Mouse (Mus musculus): ENCODE measurements around the gene Stk10.

The Stk10 gene

DNA sequence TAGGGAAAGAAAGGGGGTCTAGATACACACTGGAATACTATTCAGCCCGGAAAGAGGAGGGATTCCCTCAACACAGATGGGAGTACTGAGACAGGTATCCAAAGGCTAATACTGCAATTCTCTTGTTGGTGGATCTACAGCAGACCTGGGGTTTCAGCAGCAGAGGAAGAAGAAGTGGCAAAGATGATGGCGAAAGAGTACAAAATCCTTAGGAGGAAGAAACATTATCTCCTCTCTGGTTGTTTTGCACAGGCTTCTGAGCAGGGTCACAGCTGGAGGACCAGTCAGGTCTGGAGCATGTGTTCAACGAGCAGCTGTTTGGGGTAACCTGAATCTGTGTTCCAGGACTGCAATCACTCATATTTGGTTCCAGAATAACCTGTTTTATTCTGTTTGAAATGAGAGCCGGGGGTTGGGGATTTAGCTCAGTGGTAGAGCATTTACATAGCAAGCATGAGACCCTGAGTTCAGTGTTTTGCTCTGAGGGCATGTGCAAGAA is 96.7 kb downstream of the Stk10 start:
- no peak for DNase-seq (ENCODE audit: low spot score)

DNA sequence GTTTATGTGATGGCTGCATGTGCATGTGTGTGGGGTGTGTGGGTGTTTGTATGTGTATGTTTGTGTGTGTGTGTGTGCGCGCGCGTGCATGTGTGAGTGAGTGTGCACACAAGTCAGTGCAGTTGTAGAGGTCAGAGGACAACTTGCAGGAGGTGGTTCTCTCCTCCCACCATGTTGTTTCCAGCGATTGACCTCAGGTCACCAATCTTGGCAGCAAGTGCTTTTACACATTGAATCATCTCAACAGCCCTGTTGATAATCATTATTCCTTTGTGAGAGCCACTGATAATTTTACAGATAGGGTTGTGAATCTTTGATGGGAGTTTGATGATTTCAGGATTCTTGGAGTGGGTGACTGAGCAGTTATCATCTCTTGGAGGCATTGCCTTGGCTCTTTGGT is 99.6 kb downstream of the Stk10 start:
- no peak for DNase-seq (ENCODE audit: low spot score)

DNA sequence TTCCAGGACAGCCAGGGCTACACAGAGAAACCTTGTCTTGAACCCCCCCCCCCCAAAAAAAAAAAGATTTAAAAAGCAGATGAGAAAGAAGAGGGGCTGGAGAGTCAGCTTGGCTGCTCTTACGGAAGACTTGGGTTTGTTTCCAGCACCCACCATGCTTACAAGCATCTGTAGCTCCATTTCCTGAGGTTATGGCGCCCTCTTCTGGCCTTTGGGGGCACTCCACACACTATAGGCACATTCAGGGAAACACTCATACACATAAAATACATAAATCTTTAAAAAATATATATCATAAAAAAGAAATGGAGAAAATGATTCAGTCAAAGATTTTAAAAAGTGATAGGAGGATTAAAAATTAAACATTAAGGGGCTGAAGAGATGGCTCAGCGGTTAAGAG is 100.4 kb downstream of the Stk10 start:
- no peak for DNase-seq (ENCODE audit: low spot score)

DNA sequence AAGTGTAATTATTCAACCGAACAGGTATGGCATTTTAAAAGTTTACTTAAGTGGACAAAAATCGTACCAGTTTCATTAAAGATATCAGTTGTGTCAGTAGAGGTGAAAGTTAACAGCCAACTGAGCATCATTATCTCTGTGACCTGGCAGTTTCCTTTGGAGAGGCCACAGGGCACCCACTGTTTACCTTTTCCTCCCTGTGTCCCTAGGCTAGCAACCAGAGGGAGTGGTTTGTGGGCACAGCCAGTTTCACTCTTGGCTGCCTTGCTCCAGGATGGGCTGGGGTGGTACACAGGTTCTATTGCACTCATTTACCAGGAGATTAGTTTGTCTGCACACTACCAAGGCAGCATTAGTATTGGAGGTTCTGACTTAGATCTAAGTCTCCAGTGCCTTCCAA is 101.0 kb downstream of the Stk10 start:
- no peak for DNase-seq (ENCODE audit: low spot score)

DNA sequence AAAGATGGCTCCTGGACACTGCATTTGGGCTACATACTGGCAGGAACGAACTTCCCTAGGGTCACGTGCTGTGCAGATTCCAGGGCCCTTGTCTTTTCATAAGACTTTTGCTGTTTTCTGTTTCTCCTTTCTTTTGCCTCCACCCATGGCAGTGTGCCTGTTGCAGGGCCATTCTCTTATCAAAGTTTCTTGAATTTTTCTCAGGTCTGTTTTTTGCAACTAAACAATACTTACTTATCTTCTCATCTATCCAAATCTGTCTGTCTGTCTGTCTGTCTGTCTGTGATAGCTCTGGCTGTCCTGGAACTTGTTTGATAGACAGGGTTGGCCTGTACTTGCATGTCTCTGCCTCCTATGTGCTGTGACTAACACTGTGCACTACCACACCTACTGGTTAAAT is 101.7 kb downstream of the Stk10 start:
- no peak for DNase-seq (ENCODE audit: low spot score)

DNA sequence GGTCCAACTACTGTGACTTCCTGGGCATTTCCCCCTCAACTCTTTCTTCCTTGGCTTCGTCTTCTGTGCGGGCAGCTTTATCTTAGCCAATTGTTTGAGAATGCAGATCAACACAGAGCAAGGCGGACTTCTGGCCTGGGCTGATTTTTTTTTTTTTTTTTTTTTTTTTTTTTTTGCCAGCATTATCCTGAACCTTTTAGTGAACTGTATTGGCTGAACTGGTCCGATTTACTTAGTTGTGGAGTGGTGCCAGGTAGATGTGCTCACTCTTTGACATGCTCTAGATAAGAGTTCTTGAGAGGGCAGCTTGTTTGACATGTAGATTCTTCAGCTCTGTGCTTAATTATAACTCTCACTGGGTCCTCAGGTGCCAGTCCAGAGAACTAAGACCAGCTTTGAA is 103.2 kb downstream of the Stk10 start:
- DNase-seq (ENCODE audit: low spot score) = no peak

DNA sequence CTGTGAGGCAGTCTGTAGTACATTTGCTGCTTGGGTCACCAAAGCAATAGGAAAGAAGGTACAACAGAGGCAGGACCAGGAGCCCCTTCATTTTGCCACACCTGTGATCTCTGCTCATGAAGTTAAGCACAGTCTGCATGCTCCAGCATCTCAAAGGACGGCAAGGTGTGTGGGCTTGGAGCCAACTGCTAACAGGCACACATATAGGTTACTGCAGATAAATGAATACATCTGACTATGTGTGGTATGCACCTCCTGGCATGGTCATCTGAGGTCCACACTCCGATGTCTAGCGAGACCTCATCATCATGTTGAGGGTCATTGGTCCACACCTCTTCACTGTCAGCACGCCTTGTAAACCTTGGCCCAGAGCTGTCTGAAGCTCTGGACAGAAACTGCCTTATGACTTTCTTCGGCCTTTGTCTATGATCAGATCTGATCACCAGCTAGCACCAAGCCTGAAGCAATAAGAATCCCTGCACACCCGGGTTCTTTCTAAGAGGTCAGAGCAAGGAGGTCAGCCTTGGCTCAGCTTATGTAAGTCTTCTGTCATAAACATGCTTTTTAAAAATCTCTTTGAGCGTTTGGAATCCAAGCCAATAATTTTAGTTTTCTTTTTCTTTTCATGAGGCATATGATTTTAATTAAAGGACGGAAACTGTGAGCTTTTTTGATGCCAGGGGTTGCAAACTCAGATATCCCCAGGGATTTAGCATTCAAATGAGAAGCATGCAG is 105.6 kb downstream of the Stk10 start:
- no peak for DNase-seq (ENCODE audit: low spot score)

DNA sequence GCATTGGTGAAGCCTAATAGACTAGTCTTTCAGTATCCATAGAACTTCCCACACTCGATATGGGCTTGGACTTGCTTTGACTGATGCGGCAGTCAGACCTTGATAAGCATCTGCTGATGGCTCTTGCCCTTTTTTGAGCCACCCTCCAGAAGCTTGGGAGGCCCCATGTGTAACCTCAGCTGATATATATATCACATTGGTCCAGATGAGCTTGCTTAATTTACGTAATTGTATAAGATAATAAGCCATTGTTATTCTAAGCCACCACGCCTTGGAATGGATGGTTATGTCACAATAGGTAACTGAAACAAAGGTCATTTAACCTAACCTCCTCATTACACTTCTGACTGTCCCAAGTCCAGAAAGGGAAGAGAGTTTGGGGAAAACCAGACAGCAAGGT is 107.5 kb downstream of the Stk10 start:
- no peak for DNase-seq (ENCODE audit: low spot score)

DNA sequence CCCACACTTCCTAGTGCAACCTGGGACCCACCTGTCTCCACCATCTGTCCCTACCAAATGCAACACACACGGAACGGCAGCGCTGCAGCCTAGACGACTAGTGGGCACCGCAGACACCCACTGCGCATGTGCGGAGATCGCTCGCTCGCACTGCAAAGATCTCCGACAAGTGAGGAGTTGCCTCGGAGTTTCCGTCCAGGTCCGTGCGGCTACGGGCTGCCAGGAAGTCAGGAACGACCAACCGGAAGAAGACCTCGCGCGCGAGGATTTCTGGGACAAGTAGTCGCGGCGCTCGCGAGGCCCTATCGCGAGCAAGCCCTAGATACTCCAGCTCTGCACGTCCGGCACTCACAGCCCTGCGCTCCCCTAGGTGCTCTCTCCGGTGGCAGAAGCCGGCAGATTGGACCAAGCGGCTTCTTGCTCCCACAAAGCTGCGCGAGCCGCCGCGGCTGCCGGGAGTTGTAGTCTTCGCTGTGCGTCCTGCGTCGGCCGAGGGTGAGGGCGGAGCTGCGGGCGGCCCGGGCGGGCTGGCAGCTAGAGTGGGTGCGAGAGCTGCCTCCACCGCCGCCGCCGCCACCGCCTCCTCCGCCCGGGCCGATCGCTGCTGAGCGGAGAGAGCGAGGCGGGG is 109.3 kb downstream of the Stk10 start, which contains the start of gene Fbxw11:
Fbxw11 (plus strand) TSS at position 476 of the 628 bp plus-strand sequence.
- peak; percentile 74 for DNase-seq (ENCODE audit: low spot score)

DNA sequence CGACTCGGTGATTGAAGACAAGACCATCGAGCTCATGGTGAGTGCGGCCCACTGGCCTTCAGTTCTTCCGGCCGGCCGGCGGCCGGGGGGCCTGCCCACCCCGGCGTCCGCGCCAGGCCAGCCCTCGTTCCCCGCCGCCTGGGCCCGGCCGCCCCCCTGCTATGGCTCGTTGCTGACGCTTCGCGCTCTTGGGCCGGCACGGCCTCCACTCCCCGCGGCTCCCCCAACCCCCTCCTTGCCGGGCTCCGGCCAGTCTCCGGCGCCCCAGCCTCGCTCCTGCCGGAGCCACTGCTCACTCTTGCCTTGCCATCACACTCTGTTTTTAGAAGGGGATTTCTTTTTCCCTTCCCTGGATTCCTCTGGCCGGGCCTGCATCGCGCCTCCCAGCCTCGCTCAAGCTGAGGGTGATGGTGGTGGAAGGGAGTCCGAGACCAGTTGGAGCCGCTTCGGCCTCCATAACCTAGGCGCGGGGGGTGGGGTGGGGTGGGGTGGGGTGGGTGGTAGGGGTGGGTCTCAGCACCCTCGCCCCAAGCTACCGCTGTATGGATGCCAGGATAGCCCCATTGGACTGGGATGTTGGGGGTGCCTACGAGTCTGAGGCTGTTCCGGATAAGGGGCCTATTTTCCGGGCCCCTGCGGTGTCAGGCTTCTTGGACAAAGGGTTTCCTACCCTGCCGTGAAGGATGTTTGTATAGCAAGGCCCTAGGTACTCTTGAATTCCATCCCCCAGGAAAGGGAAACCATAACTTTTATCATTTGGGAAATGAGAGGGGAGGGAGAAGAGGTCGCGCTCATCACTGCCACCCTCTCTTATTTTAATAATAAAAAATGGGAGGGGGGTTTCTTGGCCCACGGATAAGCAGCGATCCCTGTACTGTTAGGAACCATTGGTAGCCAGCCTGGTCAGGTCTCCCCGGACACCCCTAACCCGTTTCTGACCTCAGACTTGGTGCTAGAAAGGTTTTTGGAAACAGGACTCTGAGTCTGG is 110.1 kb downstream of the Stk10 start:
- peak; percentile 26 for DNase-seq (ENCODE audit: low spot score)

DNA sequence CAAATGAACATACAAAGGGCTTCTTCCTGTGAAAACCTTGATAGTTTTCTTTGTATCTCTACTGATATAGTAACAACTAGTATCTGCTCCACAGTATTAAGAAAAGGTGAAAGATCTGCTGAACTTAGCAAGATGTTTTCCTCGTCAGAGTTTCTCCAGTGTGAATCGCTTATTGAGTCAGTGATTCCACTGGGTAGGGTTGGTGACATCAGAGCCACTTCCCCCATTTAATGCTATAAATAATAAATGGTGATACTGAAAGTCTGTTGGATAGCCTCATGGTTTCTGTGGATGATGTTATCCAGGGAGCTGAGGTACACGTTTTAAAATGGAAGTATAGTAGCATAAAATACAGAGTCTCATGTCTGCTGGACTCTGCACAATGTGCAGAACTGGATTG is 110.9 kb downstream of the Stk10 start:
- DNase-seq (ENCODE audit: low spot score) = no peak

DNA sequence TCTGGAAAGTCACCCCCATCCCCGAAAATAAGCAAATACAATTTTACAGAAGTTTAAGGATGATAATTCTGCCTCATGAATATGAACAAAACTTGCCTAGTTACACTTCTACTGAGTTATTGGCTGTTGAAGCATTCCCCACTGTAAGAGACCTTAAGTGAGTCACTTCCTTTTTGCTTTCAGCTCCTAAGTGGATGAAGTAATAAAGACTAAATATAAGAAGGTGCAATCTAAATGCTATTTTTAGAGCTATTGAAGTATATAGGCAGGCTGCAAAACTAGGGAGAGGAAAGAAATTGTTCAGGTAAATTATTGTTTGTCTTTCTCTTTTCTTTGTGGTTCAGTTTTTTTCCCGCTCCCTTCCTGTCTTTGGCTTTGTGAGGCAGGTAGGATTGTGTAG is 114.2 kb downstream of the Stk10 start:
- DNase-seq (ENCODE audit: low spot score) = no peak

DNA sequence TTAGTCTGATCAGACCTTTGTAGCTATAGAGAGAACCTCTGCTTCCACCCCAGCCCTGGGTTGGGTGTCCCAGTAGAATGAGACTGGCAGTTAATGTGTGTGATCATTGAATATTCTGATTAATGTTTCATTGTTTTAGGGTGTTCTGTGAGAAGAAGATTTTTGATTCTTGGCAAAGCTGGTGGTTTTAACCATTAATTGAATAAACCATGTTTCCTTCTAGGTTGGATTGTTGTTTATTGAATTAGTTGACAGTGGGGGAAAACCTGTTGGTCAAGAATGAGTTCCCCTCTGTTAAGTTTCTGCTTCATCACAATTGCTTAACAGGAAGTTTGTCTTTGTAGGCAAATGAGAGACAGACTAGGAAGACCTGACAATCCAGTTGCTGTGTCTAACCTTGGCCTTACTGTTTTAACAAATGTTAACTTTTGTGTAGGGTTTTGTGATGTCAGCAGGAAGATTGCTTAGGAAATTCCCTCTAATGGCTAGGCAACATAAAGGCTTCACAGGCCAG is 117.2 kb downstream of the Stk10 start:
- no peak for DNase-seq (ENCODE audit: low spot score)

DNA sequence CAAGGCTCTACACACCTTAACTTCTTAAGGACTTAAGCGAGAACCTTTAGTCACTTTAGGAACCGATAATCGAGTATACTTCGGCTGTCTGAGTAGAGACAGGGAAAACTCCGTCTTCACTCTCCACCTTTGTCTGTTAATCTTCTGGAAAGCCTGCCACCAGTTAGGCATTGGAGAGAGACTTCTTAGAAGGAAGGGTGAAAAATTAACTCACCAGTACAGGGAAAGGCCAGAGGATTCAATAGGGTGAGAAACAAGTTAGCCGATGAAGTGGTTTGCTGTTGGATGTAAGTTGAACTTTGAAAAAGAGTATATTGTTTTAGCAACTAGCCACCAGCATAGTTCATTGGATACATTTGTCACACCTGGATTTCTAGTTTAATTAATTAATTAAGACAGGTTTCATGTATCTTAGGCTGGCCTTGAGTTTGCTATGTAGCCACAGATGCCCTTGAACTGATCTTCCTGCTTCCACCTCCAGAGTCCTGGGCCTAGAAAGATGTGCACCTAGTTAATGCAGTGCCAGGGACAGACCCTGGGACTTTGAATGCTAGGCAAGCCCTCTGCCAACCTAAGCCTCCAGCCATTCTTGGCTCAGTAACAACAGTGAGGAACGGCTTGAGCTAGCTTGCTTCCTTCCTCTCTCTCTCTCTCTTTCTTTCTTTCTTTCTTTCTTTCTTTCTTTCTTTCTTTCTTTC is 117.9 kb downstream of the Stk10 start:
- no peak for DNase-seq (ENCODE audit: low spot score)

DNA sequence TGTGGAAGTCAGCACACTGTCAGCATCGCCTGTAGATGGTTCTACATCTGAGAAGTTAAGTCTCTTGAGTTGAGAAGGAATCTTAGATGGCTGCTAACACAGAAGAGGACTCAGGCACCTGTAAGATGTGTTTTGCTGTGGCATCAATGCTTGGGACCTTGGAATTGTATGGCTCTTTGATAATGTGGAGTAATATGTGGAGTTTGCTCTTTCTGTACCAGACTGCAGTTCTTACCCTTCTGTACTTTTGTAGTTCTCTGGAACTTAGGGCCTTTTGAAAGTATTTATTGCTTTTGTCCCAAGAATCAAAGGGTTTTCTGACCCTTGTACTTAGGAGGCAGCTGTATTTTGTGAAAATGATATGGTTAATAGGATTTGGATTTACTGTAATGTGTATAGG is 118.6 kb downstream of the Stk10 start:
- DNase-seq (ENCODE audit: low spot score) = no peak

DNA sequence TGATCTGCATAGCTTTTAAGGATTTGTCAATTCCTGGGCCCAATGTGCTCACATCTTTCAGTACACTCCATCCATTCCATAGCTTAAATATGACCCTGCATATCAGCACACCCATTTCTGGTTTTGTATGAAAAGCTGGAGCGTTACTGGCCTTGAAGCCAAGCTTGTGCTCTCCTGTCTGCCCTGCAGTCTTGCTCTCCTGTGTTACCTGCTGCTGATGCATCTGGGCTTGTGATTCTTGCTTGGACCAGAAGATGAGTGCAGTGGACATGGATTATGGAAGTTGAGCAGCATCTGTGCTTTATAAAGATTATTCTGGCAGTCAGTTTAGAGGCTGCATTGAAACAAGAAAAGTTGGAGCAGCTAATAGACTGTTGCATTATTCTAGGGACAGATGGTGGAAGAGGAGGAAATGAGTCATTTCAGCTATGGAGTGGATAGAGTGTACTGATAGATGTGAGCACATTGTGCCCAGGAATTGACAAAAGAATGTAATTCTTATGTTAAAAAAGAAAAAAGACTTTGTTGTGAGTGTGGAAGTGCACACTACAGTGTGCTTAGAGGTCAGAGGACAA is 129.1 kb downstream of the Stk10 start:
- DNase-seq (ENCODE audit: low spot score) = no peak

DNA sequence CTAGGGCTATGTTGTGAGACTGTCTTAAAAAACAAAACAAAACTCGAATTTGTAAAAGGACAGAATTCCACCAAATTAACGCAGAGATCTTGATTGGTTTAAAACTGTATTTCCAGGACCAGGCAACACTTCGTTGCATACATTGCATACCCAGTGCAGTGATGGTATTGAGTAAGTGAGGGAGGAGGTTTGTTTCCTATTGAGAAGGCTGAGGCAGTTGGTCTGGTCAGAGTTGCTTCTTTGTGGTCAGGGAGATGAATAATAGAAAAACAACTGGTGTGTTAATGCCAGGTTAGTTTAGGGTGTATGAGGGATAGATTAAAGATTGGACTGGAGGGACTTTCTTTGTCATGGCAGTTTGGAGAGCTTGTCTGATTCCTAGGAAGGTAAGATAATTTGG is 132.5 kb downstream of the Stk10 start:
- DNase-seq (ENCODE audit: low spot score) = no peak

DNA sequence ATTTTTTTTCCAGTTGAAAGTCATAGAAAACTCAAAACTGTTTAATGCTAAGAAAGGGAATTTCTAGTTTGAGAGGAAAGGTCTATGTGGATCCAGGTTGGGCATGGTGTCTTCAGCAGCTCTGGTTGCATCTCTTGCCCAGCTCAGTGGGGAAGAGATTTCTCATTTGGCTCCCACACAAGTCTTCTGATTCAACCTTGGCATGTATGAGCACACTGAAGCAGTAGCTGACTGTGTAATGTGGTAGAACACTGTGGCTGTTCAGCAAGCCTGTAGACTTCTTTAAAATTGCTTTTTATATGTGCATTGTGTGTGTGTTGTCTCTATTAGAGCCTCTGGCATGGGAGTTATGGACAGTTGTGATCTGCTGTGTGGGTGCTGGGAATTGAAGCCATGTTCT is 133.9 kb downstream of the Stk10 start:
- DNase-seq (ENCODE audit: low spot score) = no peak

DNA sequence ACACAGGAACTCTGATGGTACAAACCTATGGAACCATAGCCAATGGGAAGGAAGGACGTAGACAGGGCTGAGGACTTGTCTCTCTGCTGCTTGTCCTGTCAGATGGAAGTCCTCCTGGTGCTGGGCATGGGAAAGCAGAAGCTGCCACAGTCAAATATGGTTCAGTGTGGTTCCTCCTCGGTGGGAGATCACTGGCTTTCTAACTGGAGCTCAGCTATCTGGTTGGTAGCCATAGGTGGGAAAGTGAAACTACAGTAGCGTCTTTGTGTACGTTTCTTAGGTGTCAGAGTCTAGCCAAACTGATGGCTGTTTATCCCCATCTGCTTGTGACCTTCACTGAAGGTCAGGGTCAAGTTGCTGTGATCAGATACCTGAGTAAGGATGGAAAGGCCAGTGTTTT is 138.4 kb downstream of the Stk10 start:
- no peak for DNase-seq (ENCODE audit: low spot score)

Data from urinary bladder, postnatal 10 days (tissue).